In genomic region chr14:45350931-45351859, GRCm38 (mm10) we compare ENCODE assay signal across 8 mouse cellular contexts. TPM values are rescaled to one million over a fixed set of nuclear protein-coding genes. Genes with fewer than 3 reads are reported as not detected.
A peak's percentile ranks its signal among the peaks of the same experiment; 100 is the strongest.
DNase-seq lines count a peak whose midpoint lies in the region; ATAC-seq and TF ChIP-seq lines count a peak whose summit lies in the region.

Gene Styx (plus strand): TSS chr14:45351093.

- H3K4me3 ChIP-seq in C2C12 (ENCODE audit: insufficient read depth, poor library complexity, severe bottlenecking) = peak within 1 kb of the TSS; percentile 53
- H3K4me3 ChIP-seq in erythroblast, embryonic 14.5 days (replicated peaks) = peak within 1 kb of the TSS; percentile 93
- H3K4me3 ChIP-seq in heart, embryonic 12.5 days = peak within 1 kb of the TSS; percentile 65
- peak within 1 kb of the TSS; percentile 75 for H3K4me3 ChIP-seq in kidney, postnatal 0 days (replicated peaks; ENCODE audit: low read depth, low read length)
- peak within 1 kb of the TSS; percentile 82 for H3K4me3 ChIP-seq in liver, embryonic 11.5 days (ENCODE audit: low read depth, low read length)
- peak within 1 kb of the TSS; percentile 76 for H3K4me3 ChIP-seq in stomach, embryonic 14.5 days (ENCODE audit: low read depth, low read length)

- H3K27me3 ChIP-seq in C2C12 (ENCODE audit: control insufficient read depth, insufficient read depth, insufficient read length) = no peaks in the 10 kb centered on the region
- no peaks in the 10 kb centered on the region for H3K27me3 ChIP-seq in erythroblast, embryonic 14.5 days (ENCODE audit: control insufficient read depth)
- H3K27me3 ChIP-seq in heart, embryonic 12.5 days (replicated peaks) = no peaks in the 10 kb centered on the region
- no peaks in the 10 kb centered on the region for H3K27me3 ChIP-seq in kidney, postnatal 0 days (ENCODE audit: insufficient read depth, low read length)
- no peaks in the 10 kb centered on the region for H3K27me3 ChIP-seq in liver, embryonic 11.5 days (replicated peaks; ENCODE audit: control insufficient read depth, insufficient read depth, low read length)
- H3K27me3 ChIP-seq in stomach, embryonic 14.5 days (ENCODE audit: control insufficient read depth, insufficient read depth, low read length) = no peaks in the 10 kb centered on the region

- peak within 1 kb of the TSS; percentile 80 for H3K9ac ChIP-seq in heart, embryonic 12.5 days
- H3K9ac ChIP-seq in kidney, postnatal 0 days (ENCODE audit: low read depth, low read length) = peak within 1 kb of the TSS; percentile 67
- H3K9ac ChIP-seq in liver, embryonic 11.5 days (ENCODE audit: low read depth, low read length) = peak within 1 kb of the TSS; percentile 86
- H3K9ac ChIP-seq in stomach, embryonic 14.5 days (replicated peaks; ENCODE audit: low read depth, low read length) = peak within 1 kb of the TSS; percentile 71

- under 1% methylated on average over 82 of the region's 93 CpGs for WGBS in heart, embryonic 12.5 days
- under 1% methylated on average over 51 of the region's 93 CpGs for WGBS in kidney, postnatal 0 days
- WGBS in liver, embryonic 11.5 days = under 1% methylated on average over 83 of the region's 93 CpGs
- 0% methylated on average over 64 of the region's 93 CpGs for WGBS in stomach, embryonic 14.5 days

- peak; percentile 98 for ATAC-seq in heart, embryonic 12.5 days (ENCODE audit: insufficient number of reproducible peaks, low FRiP score)
- ATAC-seq in kidney, postnatal 0 days (replicated peaks; ENCODE audit: low FRiP score, low read depth) = peak; percentile 96
- peak; percentile 96 for ATAC-seq in liver, embryonic 11.5 days (replicated peaks; ENCODE audit: low FRiP score)
- ATAC-seq in stomach, embryonic 14.5 days (ENCODE audit: insufficient number of reproducible peaks, insufficient read depth, low FRiP score, low read depth) = peak; percentile 99

- peak within 1 kb of the TSS; percentile 93 for H3ac ChIP-seq in C2C12 (ENCODE audit: control insufficient read depth, insufficient read length, low read depth)

- H3K4me1 ChIP-seq in erythroblast, embryonic 14.5 days (ENCODE audit: control insufficient read depth) = peaks cover 18% of the 10 kb centered on the region
- H3K4me1 ChIP-seq in heart, embryonic 12.5 days (replicated peaks) = peaks cover 5% of the 10 kb centered on the region
- H3K4me1 ChIP-seq in kidney, postnatal 0 days (replicated peaks; ENCODE audit: insufficient read depth, low read length) = no peaks in the 10 kb centered on the region; the same call in 1 of the 2 replicates
- 0 out of 2 replicates have a peak, but pooled peaks cover 6% of the 10 kb centered on the region for H3K4me1 ChIP-seq in liver, embryonic 11.5 days (replicated peaks; ENCODE audit: control insufficient read depth, insufficient read depth, low read length)
- H3K4me1 ChIP-seq in stomach, embryonic 14.5 days (ENCODE audit: control insufficient read depth, insufficient read depth, low read length) = peaks cover 10% of the 10 kb centered on the region

- H3K9me3 ChIP-seq in erythroblast, embryonic 14.5 days (ENCODE audit: control insufficient read depth, low read length) = no peaks in the 10 kb centered on the region
- H3K9me3 ChIP-seq in heart, embryonic 12.5 days (replicated peaks) = no peaks in the 10 kb centered on the region
- no peaks in the 10 kb centered on the region for H3K9me3 ChIP-seq in kidney, postnatal 0 days (replicated peaks; ENCODE audit: low read length)
- no peaks in the 10 kb centered on the region for H3K9me3 ChIP-seq in liver, embryonic 11.5 days (ENCODE audit: control insufficient read depth, low read length)
- H3K9me3 ChIP-seq in stomach, embryonic 14.5 days (ENCODE audit: control insufficient read depth, low read depth, low read length) = no peaks in the 10 kb centered on the region

- H3K36me3 ChIP-seq in C2C12 (ENCODE audit: control insufficient read depth, insufficient read depth) = peaks cover 35% of the 10 kb centered on the region
- peaks cover 39% of the 10 kb centered on the region for H3K36me3 ChIP-seq in erythroblast, embryonic 14.5 days (ENCODE audit: control insufficient read depth)
- H3K36me3 ChIP-seq in heart, embryonic 12.5 days = peaks cover 21% of the 10 kb centered on the region
- peaks cover 20% of the 10 kb centered on the region for H3K36me3 ChIP-seq in kidney, postnatal 0 days (ENCODE audit: insufficient read depth, low read length)
- H3K36me3 ChIP-seq in liver, embryonic 11.5 days (ENCODE audit: control insufficient read depth, insufficient read depth, low read length) = peaks cover 14% of the 10 kb centered on the region; the same call in 1 of the 2 replicates
- peaks cover 18% of the 10 kb centered on the region for H3K36me3 ChIP-seq in stomach, embryonic 14.5 days (ENCODE audit: control insufficient read depth, insufficient read depth, low read length)

- TF ChIP-seq CTCF in C2C12 (IDR thresholded peaks at IDR 0.05; ENCODE audit: control insufficient read depth, insufficient read depth, insufficient read length) = no peak
- TF ChIP-seq CTCF in brain, embryonic 14.5 days (IDR thresholded peaks at IDR 0.05; ENCODE audit: borderline replicate concordance, extremely low read depth, insufficient read depth, insufficient read length) = no peak
- TF ChIP-seq CTCF in kidney, postnatal 0 days (IDR thresholded peaks at IDR 0.05; ENCODE audit: low read depth) = peak; percentile 17; the same call in 1 of the 2 replicates

- H3K4me2 ChIP-seq in heart, embryonic 12.5 days = peak within 1 kb of the TSS; percentile 77
- H3K4me2 ChIP-seq in kidney, postnatal 0 days (ENCODE audit: low read length) = peak within 1 kb of the TSS; percentile 67
- peak within 1 kb of the TSS; percentile 75 for H3K4me2 ChIP-seq in liver, embryonic 11.5 days
- H3K4me2 ChIP-seq in stomach, embryonic 14.5 days (replicated peaks; ENCODE audit: low read depth, low read length) = peak within 1 kb of the TSS; percentile 51

- DNase-seq in brain, embryonic 14.5 days (ENCODE audit: low read depth) = peak; percentile 97
- peak; percentile 97 for DNase-seq in kidney, postnatal 0 days (ENCODE audit: low spot score)
- peak; percentile 97 for DNase-seq in liver, embryonic 11.5 days (ENCODE audit: low spot score)
- peak; percentile 94 for DNase-seq in naive thymus-derived CD4-positive, alpha-beta T cell, adult 2 months (ENCODE audit: low read depth)

- peaks cover 31% of the 10 kb centered on the region for H3K79me2 ChIP-seq in C2C12 (ENCODE audit: control insufficient read depth, insufficient read depth)

- peak within 1 kb of the TSS; percentile 74 for H3K27ac ChIP-seq in heart, embryonic 12.5 days (ENCODE audit: poor library complexity, severe bottlenecking)
- peak within 1 kb of the TSS; percentile 79 for H3K27ac ChIP-seq in kidney, postnatal 0 days
- H3K27ac ChIP-seq in liver, embryonic 11.5 days (ENCODE audit: low read depth, low read length) = peak within 1 kb of the TSS; percentile 68
- peak within 1 kb of the TSS; percentile 72; the same call in 1 of the 2 replicates for H3K27ac ChIP-seq in stomach, embryonic 14.5 days (ENCODE audit: low read length)

- H3K79me3 ChIP-seq in C2C12 (ENCODE audit: low read depth) = peaks cover 13% of the 10 kb centered on the region

- TF ChIP-seq POLR2A in brain, embryonic 14.5 days (IDR thresholded peaks at IDR 0.05; ENCODE audit: borderline replicate concordance, extremely low read depth, insufficient read depth, insufficient read length, poor library complexity, severe bottlenecking) = peak; percentile 57; the same call in 1 of the 2 replicates

TF ChIP-seq in C2C12, 6 proteins besides CTCF, POLR2A, EP300 and RAD21:
- TF ChIP-seq MAX (IDR thresholded peaks at IDR 0.05) (no peak), MYOD1 (IDR thresholded peaks at IDR 0.05; ENCODE audit: control insufficient read depth, insufficient read length, low read depth) (no peak), MYOG (IDR thresholded peaks at IDR 0.05; ENCODE audit: control insufficient read depth, extremely low read depth, insufficient read length) (no peak)

RNA-seq across cellular contexts. Expression of gene Styx, which starts in this region (rescaled TPM):
- polyA plus RNA-seq in C2C12 (2012; fragmentation: generic; extraction: Trizol) = 6.7 TPM
- polyA plus RNA-seq in brain, embryonic 14.5 days (2012; rRNA removed) = 22.9 and 25.4 TPM in 2 replicates
- 1.4 and 1.5 TPM in 2 replicates for polyA plus RNA-seq in erythroblast, embryonic 14.5 days (2012)
- 48.6 and 53.9 TPM in 2 replicates for polyA plus RNA-seq in heart, embryonic 12.5 days (2016; fragmentation: Nextera tagmentation; extraction: Ambion mirVana)
- 79.9 and 82.3 TPM in 2 replicates for polyA plus RNA-seq in kidney, postnatal 0 days (2015; fragmentation: Nextera tagmentation; extraction: Ambion mirVana)
- polyA plus RNA-seq in liver, embryonic 11.5 days (2014; fragmentation: Nextera tagmentation; extraction: Ambion mirVana) = 40.1 and 46.9 TPM in 2 replicates
- polyA plus RNA-seq in stomach, embryonic 14.5 days (2014; fragmentation: Nextera tagmentation; extraction: Ambion mirVana) = 75.3 and 86.5 TPM in 2 replicates

Comparison
In these comparisons a context has a peak if more than half of its experiments do, and no peak if none do; other contexts are left out.
1. Peak in every context shown above with its lines: DNase-seq, ATAC-seq, H3K4me3 ChIP-seq and H3K27ac ChIP-seq.